In the genomic region with DNA sequence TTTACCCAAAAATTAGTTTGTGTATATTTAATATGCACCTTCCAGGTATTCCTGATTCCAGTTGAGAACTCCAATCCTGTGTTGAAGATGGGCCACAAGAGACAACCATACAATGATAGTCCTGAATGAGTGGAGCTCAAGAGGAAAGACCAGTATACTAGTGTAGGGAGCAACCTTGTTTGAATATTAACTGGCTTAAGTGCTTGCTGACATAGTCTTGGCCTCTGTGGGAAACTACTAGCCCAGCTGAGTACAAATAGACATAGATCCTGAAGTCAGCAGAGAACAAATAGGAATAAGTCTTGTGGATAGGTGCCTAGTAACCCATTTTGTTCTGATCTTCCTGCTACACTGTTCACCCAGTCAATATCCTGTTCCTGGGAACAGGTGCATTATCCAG, we compare ENCODE assay signal across 22 mouse cellular contexts.
DNase-seq lines count a peak whose midpoint lies in the region; ATAC-seq and TF ChIP-seq lines count a peak whose summit lies in the region.
"Had no signal": no experiment of that assay in that cellular context is flagged by ENCODE, and none has a peak within 500 bp of the region (broad histone marks: within the 10 kb centered on the region; RNA-seq: fewer than 3 reads in every experiment).

No protein-coding gene starts in this region.

- H3K4me2 ChIP-seq in kidney, embryonic 14.5 days (replicated peaks; ENCODE audit: low read depth, low read length): no peak overlapping the region

- H3K4me3 ChIP-seq in kidney, embryonic 14.5 days (ENCODE audit: low read length): no peak overlapping the region
- no peak overlapping the region for H3K4me3 ChIP-seq in kidney, adult 2 months (ENCODE audit: insufficient read depth, low read depth, low read length)

- H3K9ac ChIP-seq in kidney, embryonic 14.5 days (ENCODE audit: low read depth, low read length): no peak overlapping the region

- no peak for TF ChIP-seq CTCF in kidney, adult 2 months (conservative IDR thresholded peaks at IDR 0.05; ENCODE audit: insufficient read depth, insufficient read length, low read depth, low read length)

- no peaks in the 10 kb centered on the region for H3K27me3 ChIP-seq in kidney, embryonic 14.5 days (ENCODE audit: control insufficient read depth, insufficient read depth, low read length)
- no peaks in the 10 kb centered on the region for H3K27me3 ChIP-seq in kidney, adult 2 months (replicated peaks; ENCODE audit: control insufficient read depth, insufficient read depth, low read length)
- H3K27me3 ChIP-seq: CH12.LX, Patski had no signal

- DNase-seq in kidney, adult 11 months: peak; percentile 20
- DNase-seq in kidney, adult 2 months: peak; percentile 57
- no peak for DNase-seq in kidney, postnatal 25 days
- DNase-seq in kidney, adult 8-10 months: peak; percentile 6 to 32
- no peak for DNase-seq in kidney, postnatal 10 days
- peak; percentile 56 for DNase-seq in kidney, adult 9 months
- DNase-seq in kidney, postnatal 14 days: no peak
- DNase-seq: adrenal gland, adult 2 months; adrenal gland, adult 8-10 months; adrenal gland, postnatal 10 days; adrenal gland, postnatal 14 days; adrenal gland, postnatal 25 days; adrenal gland, postnatal 36 days; B cell, adult 2 months; cerebellum, adult 11 months; cerebellum, adult 11-12 months had no signal

- TF ChIP-seq POLR2A in kidney, adult 2 months (IDR thresholded peaks at IDR 0.05; ENCODE audit: low read depth, low read length): no peak

- ATAC-seq in kidney, embryonic 14.5 days (ENCODE audit: low FRiP score, low TSS enrichment): no peak
- ATAC-seq: activated CD4-positive, CD25-positive, alpha-beta regulatory T cell, adult 4 months; CD4-positive, CD25-positive, alpha-beta regulatory T cell, adult 4 months; Patski had no signal

- H3K36me3 ChIP-seq in kidney, embryonic 14.5 days (ENCODE audit: control insufficient read depth, insufficient read depth, low read length): no peaks in the 10 kb centered on the region
- no peaks in the 10 kb centered on the region for H3K36me3 ChIP-seq in kidney, adult 2 months (ENCODE audit: control insufficient read depth, insufficient read depth, low read length)
- H3K36me3 ChIP-seq: G1E had no signal

- no peaks in the 10 kb centered on the region for H3K4me1 ChIP-seq in kidney, embryonic 14.5 days (ENCODE audit: control insufficient read depth, insufficient read depth, low read length)
- H3K4me1 ChIP-seq in kidney, adult 2 months (ENCODE audit: control insufficient read depth, insufficient read depth, low read length): no peaks in the 10 kb centered on the region

- H3K9me3 ChIP-seq in kidney, embryonic 14.5 days (ENCODE audit: control insufficient read depth, low read length): no peaks in the 10 kb centered on the region
- H3K9me3 ChIP-seq: G1E had no signal

- no peak overlapping the region for H3K27ac ChIP-seq in kidney, embryonic 14.5 days (ENCODE audit: low read depth, low read length)
- no peak overlapping the region; the same call in 1 of the 2 replicates for H3K27ac ChIP-seq in kidney, adult 2 months (ENCODE audit: insufficient read depth, low read depth, low read length)

Comparison
In these comparisons a context has a peak if more than half of its experiments do, and no peak if none do; other contexts are left out.
1. DNase-seq: peak in kidney, adult 11 months (single experiment), kidney, adult 2 months (single experiment), kidney, adult 8-10 months (2 of 2) and kidney, adult 9 months (single experiment); none in kidney, postnatal 25 days (0 of 2), kidney, postnatal 10 days (single experiment) and kidney, postnatal 14 days (single experiment).